In the genomic region with DNA sequence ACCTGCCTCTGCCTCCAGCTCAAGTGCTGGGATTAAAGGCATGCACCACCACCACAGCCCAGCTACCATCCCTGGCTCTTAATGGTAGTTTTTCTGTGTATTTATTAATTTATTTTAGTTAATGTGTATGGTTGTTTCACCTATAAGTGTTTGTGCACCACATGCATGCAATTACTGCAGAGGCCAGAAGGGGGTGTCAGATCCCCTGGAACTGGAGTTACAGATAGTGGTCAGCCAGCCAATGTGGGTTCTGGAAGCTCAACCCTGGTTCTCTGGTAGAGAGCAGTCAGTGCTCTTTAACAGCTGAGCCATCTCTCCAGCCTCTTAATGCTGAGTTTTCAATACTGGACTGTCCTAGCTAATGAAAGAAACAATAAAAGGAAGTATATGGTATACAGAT, we compare ENCODE assay signal across 22 mouse cellular contexts. TPM values are rescaled to one million over a fixed set of nuclear protein-coding genes. Genes with fewer than 3 reads are reported as not detected.
DNase-seq lines count a peak whose midpoint lies in the region; ATAC-seq and TF ChIP-seq lines count a peak whose summit lies in the region.
"Had no signal": no experiment of that assay in that cellular context is flagged by ENCODE, and none has a peak within 500 bp of the region (broad histone marks: within the 10 kb centered on the region; RNA-seq: fewer than 3 reads in every experiment).

No protein-coding gene starts in this region.

- H3K4me2 ChIP-seq in intestine, postnatal 0 days (replicated peaks; ENCODE audit: low read depth): no peak overlapping the region
- no peak overlapping the region for H3K4me2 ChIP-seq in intestine, embryonic 16.5 days (ENCODE audit: low read depth, low read length)
- H3K4me2 ChIP-seq in midbrain, postnatal 0 days (ENCODE audit: low read depth, low read length, poor library complexity, severe bottlenecking): no peak overlapping the region
- no peak overlapping the region for H3K4me2 ChIP-seq in midbrain, embryonic 15.5 days
- H3K4me2 ChIP-seq: heart, embryonic 11.5 days; liver, embryonic 15.5 days had no signal

- no peak overlapping the region for H3K4me3 ChIP-seq in intestine, postnatal 0 days (ENCODE audit: low read depth, low read length)
- H3K4me3 ChIP-seq in intestine, embryonic 16.5 days (ENCODE audit: low read length): no peak overlapping the region
- no peak overlapping the region for H3K4me3 ChIP-seq in midbrain, postnatal 0 days (ENCODE audit: low read depth, low read length)
- no peak overlapping the region for H3K4me3 ChIP-seq in midbrain, embryonic 15.5 days
- no peak overlapping the region for H3K4me3 ChIP-seq in MEL (ENCODE audit: control insufficient read depth in 1 of 2, insufficient read depth in 1 of 2, low read depth in 2 of 2, low read length in 2 of 2)
- H3K4me3 ChIP-seq in cerebellum, adult 2 months (replicated peaks; ENCODE audit: insufficient read depth, low read depth, low read length): no peak overlapping the region
- H3K4me3 ChIP-seq: liver, embryonic 15.5 days had no signal

- no peak for TF ChIP-seq POLR2A in MEL (IDR thresholded peaks at IDR 0.05; ENCODE audit: control insufficient read depth in 1 of 2, insufficient read depth in 1 of 2, low read depth in 1 of 2, low read length in 2 of 2, poor library complexity in 1 of 2)
- TF ChIP-seq POLR2A in cerebellum, adult 2 months (IDR thresholded peaks at IDR 0.05; ENCODE audit: borderline replicate concordance, insufficient read depth, low read length): no peak

- no peak overlapping the region for H3K27ac ChIP-seq in intestine, postnatal 0 days (ENCODE audit: low read depth, low read length)
- H3K27ac ChIP-seq in intestine, embryonic 16.5 days (ENCODE audit: low read length): no peak overlapping the region
- no peak overlapping the region for H3K27ac ChIP-seq in midbrain, postnatal 0 days (ENCODE audit: low read depth, low read length)
- H3K27ac ChIP-seq in midbrain, embryonic 15.5 days: no peak overlapping the region
- H3K27ac ChIP-seq in MEL (ENCODE audit: control insufficient read depth, low read depth, low read length): no peak overlapping the region
- H3K27ac ChIP-seq in cerebellum, adult 2 months (ENCODE audit: insufficient read depth, low read length): no peak overlapping the region
- H3K27ac ChIP-seq: liver, embryonic 15.5 days; macrophage had no signal

- no peak overlapping the region for H3K9ac ChIP-seq in intestine, postnatal 0 days (ENCODE audit: low read depth, low read length)
- no peak overlapping the region for H3K9ac ChIP-seq in intestine, embryonic 16.5 days (ENCODE audit: low read depth, low read length)
- no peak overlapping the region for H3K9ac ChIP-seq in midbrain, postnatal 0 days (replicated peaks; ENCODE audit: low read length, poor library complexity, severe bottlenecking)
- no peak overlapping the region for H3K9ac ChIP-seq in midbrain, embryonic 15.5 days
- H3K9ac ChIP-seq in MEL (ENCODE audit: control insufficient read depth, low read depth, low read length, poor library complexity, severe bottlenecking): no peak overlapping the region
- H3K9ac ChIP-seq: liver, embryonic 15.5 days had no signal

- DNase-seq in midbrain, postnatal 0 days (ENCODE audit: low spot score): no peak
- DNase-seq in MEL (ENCODE audit: low read depth, low spot score): peak; percentile 45
- DNase-seq in T-cell, adult 2 months (ENCODE audit: low spot score): no peak
- no peak for DNase-seq in cerebellum, adult 2 months
- DNase-seq: adrenal gland, postnatal 25 days; cerebellum, adult 9-10 months; gastrocnemius, postnatal 36 days; midbrain, embryonic 14.5 days; right cerebral cortex, postnatal 25 days had no signal

- no peaks in the 10 kb centered on the region for H3K27me3 ChIP-seq in intestine, postnatal 0 days (replicated peaks; ENCODE audit: control insufficient read depth, insufficient read depth, low read length)
- no peaks in the 10 kb centered on the region for H3K27me3 ChIP-seq in intestine, embryonic 16.5 days (replicated peaks; ENCODE audit: control insufficient read depth, insufficient read depth, low read length)
- H3K27me3 ChIP-seq in midbrain, postnatal 0 days (ENCODE audit: insufficient read depth, low read length): no peaks in the 10 kb centered on the region
- no peaks in the 10 kb centered on the region for H3K27me3 ChIP-seq in midbrain, embryonic 15.5 days (replicated peaks)
- no peaks in the 10 kb centered on the region for H3K27me3 ChIP-seq in MEL (ENCODE audit: control insufficient read depth in 1 of 2, insufficient read depth in 2 of 2, low read length in 2 of 2)
- no peaks in the 10 kb centered on the region for H3K27me3 ChIP-seq in cerebellum, adult 2 months (ENCODE audit: control insufficient read depth, insufficient read depth, low read length)
- H3K27me3 ChIP-seq: liver, embryonic 15.5 days had no signal

- peaks cover 10% of the 10 kb centered on the region for H3K4me1 ChIP-seq in intestine, postnatal 0 days (replicated peaks; ENCODE audit: control insufficient read depth, insufficient read depth, low read length)
- peaks cover 29% of the 10 kb centered on the region for H3K4me1 ChIP-seq in intestine, embryonic 16.5 days (ENCODE audit: control insufficient read depth, insufficient read depth, low read length)
- no peaks in the 10 kb centered on the region; the same call in 1 of the 2 replicates for H3K4me1 ChIP-seq in midbrain, postnatal 0 days (ENCODE audit: insufficient read depth, low read length)
- H3K4me1 ChIP-seq in midbrain, embryonic 15.5 days: 0 out of 2 replicates have a peak, but pooled peaks cover 2% of the 10 kb centered on the region
- H3K4me1 ChIP-seq in MEL (ENCODE audit: control insufficient read depth in 1 of 2, insufficient read depth in 2 of 2, low read length in 2 of 2): no peaks in the 10 kb centered on the region
- H3K4me1 ChIP-seq in cerebellum, adult 2 months (ENCODE audit: control insufficient read depth, insufficient read depth, low read length): peaks cover 3% of the 10 kb centered on the region

- peak; percentile 46 for TF ChIP-seq CTCF in intestine, postnatal 0 days (IDR thresholded peaks at IDR 0.05; ENCODE audit: low read depth)
- peak; percentile 9; the same call in 1 of the 2 replicates for TF ChIP-seq CTCF in midbrain, postnatal 0 days (IDR thresholded peaks at IDR 0.05)
- TF ChIP-seq CTCF in MEL (IDR thresholded peaks at IDR 0.05 in 2 of 3, conservative IDR thresholded peaks at IDR 0.05 in 1 of 3; ENCODE audit: control insufficient read depth in 1 of 3, insufficient read depth in 1 of 3, low read depth in 2 of 3, low read length in 3 of 3, poor library complexity in 1 of 3, severe bottlenecking in 1 of 3): peak; percentile 36 to 60 (median 42)
- TF ChIP-seq CTCF in cerebellum, adult 2 months (IDR thresholded peaks at IDR 0.05; ENCODE audit: borderline replicate concordance, insufficient read depth, low read depth, low read length): no peak

- TF ChIP-seq EP300 in MEL (IDR thresholded peaks at IDR 0.05; ENCODE audit: low read depth in 1 of 2, low read length in 2 of 2): no peak

- no peaks in the 10 kb centered on the region for H3K36me3 ChIP-seq in intestine, postnatal 0 days (ENCODE audit: control insufficient read depth, insufficient read depth)
- H3K36me3 ChIP-seq in intestine, embryonic 16.5 days (ENCODE audit: control insufficient read depth, insufficient read depth, low read length): 0 out of 2 replicates have a peak, but pooled peaks cover 2% of the 10 kb centered on the region
- H3K36me3 ChIP-seq in midbrain, postnatal 0 days (ENCODE audit: insufficient read depth, low read length): no peaks in the 10 kb centered on the region
- H3K36me3 ChIP-seq in midbrain, embryonic 15.5 days (replicated peaks): no peaks in the 10 kb centered on the region
- peaks cover 0 to 7% of the 10 kb centered on the region in 2 experiments; a peak in 2 of 4 replicates for H3K36me3 ChIP-seq in MEL (ENCODE audit: control insufficient read depth in 1 of 2, insufficient read depth in 2 of 2, low read length in 2 of 2)
- H3K36me3 ChIP-seq: liver, embryonic 15.5 days had no signal

- H3K79me2 ChIP-seq in MEL (ENCODE audit: control insufficient read depth, insufficient read depth, low read length, poor library complexity): no peaks in the 10 kb centered on the region

- peak; percentile 54 for TF ChIP-seq RAD21 in MEL (IDR thresholded peaks at IDR 0.05; ENCODE audit: low read depth, low read length)

- no peaks in the 10 kb centered on the region for H3K9me3 ChIP-seq in intestine, postnatal 0 days (ENCODE audit: control insufficient read depth)
- no peaks in the 10 kb centered on the region for H3K9me3 ChIP-seq in intestine, embryonic 16.5 days (ENCODE audit: control insufficient read depth, low read length)
- H3K9me3 ChIP-seq in midbrain, postnatal 0 days (ENCODE audit: low read length): no peaks in the 10 kb centered on the region
- H3K9me3 ChIP-seq in midbrain, embryonic 15.5 days: no peaks in the 10 kb centered on the region
- H3K9me3 ChIP-seq in MEL (replicated peaks; ENCODE audit: insufficient read depth, low read length): no peaks in the 10 kb centered on the region
- H3K9me3 ChIP-seq: liver, embryonic 15.5 days had no signal

- ATAC-seq in intestine, postnatal 0 days: no peak
- ATAC-seq in intestine, embryonic 16.5 days: no peak
- ATAC-seq in midbrain, postnatal 0 days (ENCODE audit: low FRiP score): no peak
- ATAC-seq in midbrain, embryonic 15.5 days (replicated peaks): no peak
- ATAC-seq: CD4-positive, CD25-positive, alpha-beta regulatory T cell, adult 4 months; forebrain, embryonic 16.5 days had no signal

RNA-seq across cellular contexts. Expression of a gene that starts 24.5 kb away (rescaled TPM):
- polyA plus RNA-seq in intestine, postnatal 0 days (2015; fragmentation: Nextera tagmentation; extraction: Ambion mirVana): 11.2 and 12.1 TPM in 2 replicates
- 12.4 and 12.5 TPM in 2 replicates for polyA plus RNA-seq in intestine, embryonic 16.5 days (2015; fragmentation: Nextera tagmentation; extraction: Ambion mirVana)
- 20.4 and 22.7 TPM in 2 replicates for total RNA-seq in midbrain, postnatal 0 days (2014; rRNA removed)
- polyA plus RNA-seq in midbrain, postnatal 0 days (2015; fragmentation: Nextera tagmentation; extraction: Ambion mirVana): 24.1 and 25.7 TPM in 2 replicates
- 27.3 and 29.7 TPM in 2 replicates for polyA plus RNA-seq in midbrain, embryonic 15.5 days (2015; fragmentation: Nextera tagmentation; extraction: Ambion mirVana)
- 14.1 and 15.0 TPM in 2 replicates for total RNA-seq in MEL (2012; rRNA removed)
- polyA plus RNA-seq in MEL (2012; ENCODE audit: insufficient read depth in 1 of 2, insufficient read length in 2 of 2, low read depth in 1 of 2, low replicate concordance in 2 of 2, missing spikeins in 1 of 2): 10 to 100 TPM in 1 of 2 experiments, not detected in 1; 36.7 TPM
- 31.7 and 33.3 TPM in 2 replicates for polyA plus RNA-seq in cerebellum, adult 2 months (2012; rRNA removed)

RNA-seq across cellular contexts. Expression of a gene that starts 29.6 kb away (rescaled TPM):
- polyA plus RNA-seq in intestine, postnatal 0 days (2015; fragmentation: Nextera tagmentation; extraction: Ambion mirVana): 93.2 and 103 TPM in 2 replicates
- polyA plus RNA-seq in intestine, embryonic 16.5 days (2015; fragmentation: Nextera tagmentation; extraction: Ambion mirVana): 155 and 177 TPM in 2 replicates
- total RNA-seq in midbrain, postnatal 0 days (2014; rRNA removed): 103 and 120 TPM in 2 replicates
- 89.7 and 91.4 TPM in 2 replicates for polyA plus RNA-seq in midbrain, postnatal 0 days (2015; fragmentation: Nextera tagmentation; extraction: Ambion mirVana)
- 109 and 116 TPM in 2 replicates for polyA plus RNA-seq in midbrain, embryonic 15.5 days (2015; fragmentation: Nextera tagmentation; extraction: Ambion mirVana)
- total RNA-seq in MEL (2012; rRNA removed): 66.5 and 67.9 TPM in 2 replicates
- 10 to 100 TPM; 69.4 to 79.1 TPM for polyA plus RNA-seq in MEL (2012; ENCODE audit: insufficient read depth in 1 of 2, insufficient read length in 2 of 2, low read depth in 1 of 2, low replicate concordance in 2 of 2, missing spikeins in 1 of 2)
- 87.2 and 90.3 TPM in 2 replicates for polyA plus RNA-seq in cerebellum, adult 2 months (2012; rRNA removed)

RNA-seq across cellular contexts. Expression of a gene that starts 55.4 kb away (rescaled TPM):
- 10.5 and 11.2 TPM in 2 replicates for polyA plus RNA-seq in intestine, postnatal 0 days (2015; fragmentation: Nextera tagmentation; extraction: Ambion mirVana)
- 52.3 and 60.5 TPM in 2 replicates for polyA plus RNA-seq in intestine, embryonic 16.5 days (2015; fragmentation: Nextera tagmentation; extraction: Ambion mirVana)
- not detected in 2 replicates for total RNA-seq in midbrain, postnatal 0 days (2014; rRNA removed)
- not detected in 2 replicates for polyA plus RNA-seq in midbrain, postnatal 0 days (2015; fragmentation: Nextera tagmentation; extraction: Ambion mirVana)
- polyA plus RNA-seq in midbrain, embryonic 15.5 days (2015; fragmentation: Nextera tagmentation; extraction: Ambion mirVana): not detected in 2 replicates
- not detected in 2 replicates for total RNA-seq in MEL (2012; rRNA removed)
- polyA plus RNA-seq in MEL (2012; ENCODE audit: insufficient read depth in 1 of 2, insufficient read length in 2 of 2, low read depth in 1 of 2, low replicate concordance in 2 of 2, missing spikeins in 1 of 2): not detected
- polyA plus RNA-seq in cerebellum, adult 2 months (2012; rRNA removed): not detected in 2 replicates
- total RNA-seq: adrenal gland, postnatal 25 days; gastrocnemius, postnatal 36 days; heart, postnatal 25 days; layer of hippocampus, postnatal 25 days; left cerebral cortex, postnatal 36 days had no signal
- polyA plus RNA-seq: CD4-positive, CD25-positive, alpha-beta regulatory T cell, adult 4 months; forebrain, embryonic 16.5 days; heart, embryonic 11.5 days; macrophage; midbrain, embryonic 14.5 days; neural tube, embryonic 11.5 days; urinary bladder, adult 2 months had no signal

Comparison
In these comparisons a context has a peak if more than half of its experiments do, and no peak if none do; other contexts are left out.
1. RNA of a gene that starts 55.4 kb away (polyA plus RNA-seq): 52.3 to 60.5 TPM in intestine, embryonic 16.5 days and 10.5 to 11.2 TPM in intestine, postnatal 0 days; not detected in midbrain, postnatal 0 days, not detected in midbrain, embryonic 15.5 days, not detected in MEL and not detected in cerebellum, adult 2 months; every median in the first group is over 10 times any median in the second.